Mouse (Mus musculus) spleen, adult 10 weeks (tissue): Measurements from ENCODE around the gene Nek6. TPM values are rescaled to one million over a fixed set of nuclear protein-coding genes. Genes with fewer than 3 reads are reported as not detected.

ENCODE experiments used
- polyA plus RNA-seq: library from polyadenylated mRNA; stranded (reverse); fragments of 350-450 nt; fragmentation: Illumina TruSeq; extraction: RNeasy Lipid Tissue Mini Kit (QIAGEN cat#74804); gene quantifications from one replicate; pipeline ENCODE4 v1.2.3, GENCODE M21; 2015; ENCODE audit warnings: low replicate concordance; ENCODE audit not compliant: insufficient read depth

Gene Nek6
- polyA plus RNA-seq: 10.8 TPM

DNA sequence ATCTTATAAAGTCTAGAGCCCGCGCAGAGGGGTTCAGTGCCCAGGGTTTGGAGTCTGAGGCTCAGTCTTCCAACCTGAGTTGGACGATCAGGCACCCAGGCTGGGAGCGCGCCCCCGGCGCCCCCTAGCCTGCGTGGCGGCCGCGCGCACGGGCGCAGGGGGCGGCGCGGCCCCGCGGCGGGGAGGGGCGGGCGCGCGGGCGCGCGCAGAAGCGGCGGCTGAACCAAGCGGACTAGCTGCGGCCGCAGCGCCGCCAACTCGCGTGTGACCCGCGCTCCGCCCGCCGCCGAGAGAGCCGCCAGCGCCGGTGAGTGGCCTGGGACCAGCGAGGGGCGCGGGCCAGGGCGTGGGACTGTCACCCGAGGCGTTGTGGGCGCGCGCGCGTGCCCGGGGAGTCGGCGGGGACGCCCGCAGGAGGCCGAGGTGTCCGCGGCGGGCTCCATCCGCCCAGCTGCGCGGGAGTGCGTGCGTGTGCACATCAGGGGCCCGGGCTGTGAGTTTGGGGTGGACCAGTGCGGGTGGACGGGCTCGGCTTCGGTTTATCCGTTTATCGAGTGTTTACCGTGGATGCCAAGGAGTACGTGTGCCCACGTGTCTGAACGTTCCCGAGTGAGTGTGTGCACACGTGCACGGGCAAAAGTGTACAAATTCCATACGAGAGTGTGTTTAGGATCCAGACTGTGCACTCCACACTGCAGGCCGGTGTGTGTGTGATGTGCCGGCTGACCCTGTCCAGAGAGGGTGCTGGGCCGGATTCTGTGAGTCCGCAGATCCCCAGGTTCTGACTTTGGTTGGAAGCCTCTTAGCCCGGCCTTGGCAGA is at the start of gene Nek6:
Gene Nek6 (plus strand): TSS at position 157 of the 821 bp plus-strand sequence.

DNA sequence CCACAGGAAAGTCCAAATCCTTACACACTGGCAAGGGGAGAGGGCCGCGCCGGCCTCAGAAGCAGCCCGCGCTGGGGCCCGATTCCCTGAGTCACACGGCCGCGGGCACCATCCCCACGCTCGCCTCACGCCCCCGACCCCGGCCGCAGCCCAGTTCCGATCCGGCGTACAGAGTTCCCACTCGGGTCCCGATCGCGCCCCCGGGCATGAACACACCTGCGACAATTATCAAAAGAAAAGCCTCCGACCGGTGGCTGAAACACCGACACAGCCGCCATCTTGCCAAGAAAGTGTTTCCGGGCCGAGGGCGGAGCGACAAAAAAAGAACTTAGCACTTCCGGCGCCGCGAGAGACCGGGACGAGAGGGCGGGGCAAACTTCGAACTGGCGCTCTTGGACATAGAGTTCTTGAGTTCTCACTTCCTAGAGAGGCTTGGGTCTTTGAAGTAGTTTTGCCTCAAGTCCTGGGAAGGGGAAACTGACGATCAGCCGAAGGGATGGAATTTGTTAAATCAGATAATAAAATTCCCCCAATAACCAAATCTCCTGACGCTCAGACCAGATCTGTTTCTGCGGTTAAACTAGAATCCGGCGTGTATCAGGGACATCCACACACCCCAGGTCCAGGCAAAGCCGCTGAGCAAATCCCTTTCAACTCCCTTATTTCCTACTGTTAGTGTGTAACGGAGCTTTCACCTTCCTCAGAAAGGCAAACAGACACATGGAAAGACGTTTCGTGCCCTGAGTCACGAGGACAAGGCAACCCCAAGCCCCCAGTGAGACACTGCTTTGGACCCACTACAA is 132.4 kb downstream of the Nek6 start, which contains the start of gene Psmb7:
Gene Psmb7 (minus strand): TSS at position 463 of the 803 bp plus-strand sequence.

Other genes with a start within 250 kb of the Nek6 start
- 21.0 TPM for gene Dennd1a, start 224.3 kb upstream of the Nek6 start, polyA plus RNA-seq
- 0.08 TPM for gene Lhx2, start 172.4 kb upstream of the Nek6 start, polyA plus RNA-seq
- gene Psmb7, start 132.4 kb downstream of the Nek6 start, polyA plus RNA-seq: 161 TPM
- 7.7 TPM for gene Nr5a1, start 202.9 kb downstream of the Nek6 start, polyA plus RNA-seq